Mouse (Mus musculus): Measurements from ENCODE around the gene Usf3.

Gene Usf3

GRCm38 (mm10) chr16:44173155-44173941, at the start of gene Usf3:
TSS of gene Usf3 (plus strand) at chr16:44173246.
- DNase-seq (ENCODE audit: low read depth, low spot score): no peak

DNA sequence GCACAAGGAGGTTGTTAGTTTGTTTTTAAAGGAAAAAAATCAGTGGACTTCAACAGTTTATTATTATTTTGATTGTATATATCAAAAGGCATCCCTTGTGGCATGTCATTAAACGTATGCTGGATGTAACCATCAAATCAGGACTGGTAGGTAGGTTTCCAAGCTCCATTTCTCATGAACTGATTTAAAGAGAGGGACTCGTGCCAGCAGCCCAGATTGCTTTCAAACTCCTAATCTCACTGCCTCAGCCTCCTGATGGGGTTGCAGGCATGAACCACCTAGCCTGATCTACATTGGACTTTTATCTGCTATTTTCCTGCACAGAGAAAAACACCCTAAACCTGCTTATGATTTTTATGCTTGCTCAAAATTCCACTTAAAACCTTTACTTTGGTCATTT, 49.3 kb upstream of the Usf3 start:
- DNase-seq (ENCODE audit: low read depth, low spot score): no peak

DNA sequence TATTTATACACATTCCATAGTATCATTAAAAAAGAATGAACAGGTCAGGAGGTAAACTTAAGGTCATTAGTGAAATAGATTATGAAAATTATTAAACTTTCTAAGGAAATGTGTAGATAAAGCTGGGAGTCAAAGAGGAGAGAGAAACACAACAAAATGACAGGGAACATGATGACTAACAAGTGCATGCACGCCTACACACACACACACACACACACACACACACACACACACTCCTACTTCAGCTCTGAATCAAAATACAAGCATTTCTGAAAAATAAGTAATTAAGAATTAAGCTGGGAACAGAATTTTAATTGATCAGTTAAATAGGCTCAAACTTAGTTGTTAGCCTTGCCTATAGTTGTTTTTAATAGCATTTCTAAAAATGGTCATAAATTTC, 48.3 kb upstream of the Usf3 start:
- no peak for DNase-seq (ENCODE audit: low read depth, low spot score)

GRCm38 (mm10) chr16:44125436-44125835, 47.6 kb upstream of the Usf3 start:
- no peak for DNase-seq (ENCODE audit: low read depth, low spot score)

- no peak for DNase-seq (ENCODE audit: low read depth, low spot score)
These were observed 46.6 kb upstream of the Usf3 start for GRCm38 (mm10) chr16:44126437-44126836.

DNA sequence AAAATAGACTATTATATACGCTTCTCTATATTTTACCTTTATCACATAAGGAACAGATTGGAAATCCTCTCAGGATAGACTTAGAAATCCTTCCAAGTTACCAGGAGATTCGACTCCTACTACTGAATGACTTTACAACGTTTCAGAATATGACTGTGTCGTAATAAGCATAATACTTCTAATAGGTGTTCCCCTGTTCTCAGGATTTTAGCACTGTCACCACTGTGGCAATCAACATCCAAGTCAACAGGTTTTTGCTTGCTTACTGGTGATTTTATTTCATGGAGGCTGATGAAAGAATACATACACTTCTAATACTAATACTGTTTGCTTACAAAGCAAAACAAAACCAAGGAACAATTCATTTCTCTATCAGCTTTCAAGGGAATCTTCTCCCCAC, 40.7 kb upstream of the Usf3 start:
- DNase-seq (ENCODE audit: low read depth, low spot score): no peak

DNA sequence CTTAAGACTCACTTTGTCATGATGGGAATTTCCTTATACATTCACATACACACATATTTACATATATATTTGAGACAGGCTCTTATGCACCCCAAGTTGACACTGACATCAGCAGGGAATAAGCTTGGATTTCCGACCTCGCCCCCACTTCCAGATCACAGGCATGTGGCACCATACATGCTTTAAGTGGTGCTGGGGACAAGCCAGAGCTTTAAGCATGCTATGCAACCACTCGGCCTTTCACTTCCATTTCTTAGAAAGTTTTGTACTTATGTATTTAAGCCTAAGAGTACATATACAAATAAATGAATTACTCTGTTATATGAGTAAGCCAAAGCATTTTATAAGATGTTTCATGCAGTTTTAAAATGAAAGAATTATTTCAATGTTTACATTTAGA, 39.9 kb upstream of the Usf3 start:
- no peak for DNase-seq (ENCODE audit: low read depth, low spot score)

DNA sequence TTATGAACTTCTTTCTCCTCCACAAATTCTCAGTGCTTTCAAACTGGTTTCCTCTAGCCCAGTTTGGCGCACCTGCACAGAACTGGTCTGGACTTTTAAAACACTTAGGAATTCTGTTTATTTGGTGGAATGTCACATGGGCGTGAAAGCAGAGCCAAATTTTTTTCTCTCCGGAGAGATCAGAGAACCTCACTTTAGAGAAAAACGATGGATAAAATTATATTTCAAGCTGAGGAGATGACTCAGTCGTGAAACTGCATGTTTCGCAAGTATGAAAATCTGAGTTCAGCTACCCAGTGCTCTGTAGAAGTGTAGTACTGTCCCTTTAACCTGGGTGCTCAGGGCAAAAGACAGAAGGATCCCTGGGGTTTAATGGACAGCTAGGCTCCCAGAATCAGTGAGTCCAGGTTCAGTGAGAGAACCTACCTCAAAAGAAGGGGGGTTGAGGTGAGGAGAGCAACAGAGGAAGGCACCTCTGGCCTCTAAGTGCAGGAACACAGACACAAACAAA, 36.5 kb upstream of the Usf3 start:
- DNase-seq (ENCODE audit: low read depth, low spot score): no peak

DNA sequence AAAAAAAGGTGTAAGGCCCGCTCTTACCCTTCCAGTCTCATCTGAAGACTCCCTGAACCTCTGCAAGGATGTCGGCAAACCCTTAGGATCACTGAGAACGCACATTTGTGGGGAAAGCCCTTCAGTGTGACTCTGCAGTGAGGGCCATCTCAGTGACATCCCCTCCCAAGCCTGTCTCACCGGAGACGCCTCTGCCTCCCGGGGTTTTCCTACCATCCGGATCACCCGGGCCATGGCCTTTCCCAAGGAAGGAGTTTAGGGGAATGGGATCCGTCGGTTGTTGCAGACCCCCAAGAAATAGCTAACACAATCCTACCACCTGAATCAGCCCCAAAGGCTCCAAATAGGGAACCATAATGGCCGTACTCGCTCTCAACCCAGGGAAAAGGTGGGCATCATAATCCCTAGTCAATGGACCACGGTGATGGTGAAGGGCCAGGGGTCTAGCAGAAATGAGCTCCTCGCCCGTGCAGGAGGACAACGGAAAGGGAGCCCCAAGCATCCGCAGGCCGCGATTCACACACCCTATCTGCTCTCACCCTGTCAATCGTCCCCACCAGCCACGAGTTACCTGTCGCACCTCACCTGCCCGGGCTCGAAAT, 34.6 kb upstream of the Usf3 start:
- DNase-seq (ENCODE audit: low read depth, low spot score): peak; percentile 10

DNA sequence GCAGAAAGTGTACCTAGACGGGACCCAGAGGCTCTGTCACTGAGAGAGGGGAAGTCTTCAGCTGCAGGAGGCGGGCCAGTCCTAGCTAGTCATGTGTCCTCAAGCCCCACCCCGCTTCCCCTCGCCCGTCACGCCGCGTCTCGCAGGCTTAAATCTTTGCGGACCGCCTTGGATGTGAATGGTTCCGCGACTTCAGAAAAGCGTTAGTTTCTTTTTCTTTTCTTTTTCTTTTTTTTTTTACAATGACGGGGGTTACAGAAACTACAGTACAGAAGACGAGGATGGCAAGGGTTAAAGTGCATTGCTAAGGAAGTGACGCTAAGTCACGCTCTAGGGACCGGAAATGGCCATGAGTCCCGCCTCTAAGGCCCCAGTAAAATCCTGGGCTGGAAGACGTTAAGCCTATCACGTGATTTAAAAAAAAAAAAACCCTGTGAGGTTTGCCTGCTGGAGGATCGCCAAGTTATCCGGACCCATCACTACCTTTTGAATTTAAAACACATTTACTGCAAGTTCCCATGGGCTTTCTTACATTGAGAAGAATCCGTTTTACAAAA, 34.0 kb upstream of the Usf3 start:
- peak; percentile 94 for DNase-seq (ENCODE audit: low read depth, low spot score)

DNA sequence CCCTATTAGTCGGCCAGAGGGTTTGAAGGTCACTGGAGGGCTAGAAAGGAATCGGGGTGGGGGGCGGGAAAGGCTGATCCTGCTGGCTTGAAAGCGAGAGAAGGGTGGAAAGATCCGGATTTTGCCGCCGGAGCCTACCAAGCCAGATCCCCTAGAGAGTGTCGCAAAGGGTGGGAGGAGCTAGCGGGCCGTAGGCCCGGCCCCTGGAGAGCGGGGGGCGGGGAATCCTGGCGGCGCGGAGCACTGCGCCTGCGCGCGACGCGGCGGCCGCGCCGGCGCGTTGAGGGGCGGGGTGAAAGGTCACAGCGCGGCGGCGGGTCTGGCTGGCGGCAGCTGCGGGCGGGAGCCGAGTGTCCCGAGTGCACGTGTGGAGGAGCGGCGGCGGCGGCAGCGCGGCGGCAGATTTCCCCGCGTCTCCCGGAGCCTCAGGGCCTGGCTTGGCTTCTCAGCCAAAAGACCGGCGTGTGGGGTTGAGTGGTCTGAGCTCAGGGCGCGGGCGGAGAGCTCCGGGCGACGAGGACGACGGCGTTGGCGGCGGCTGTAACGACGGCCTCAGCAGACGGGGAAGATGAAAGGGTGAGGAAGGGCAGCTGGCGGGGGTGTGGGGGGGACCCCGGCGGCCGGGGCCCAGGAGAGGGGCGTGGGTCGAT, 33.4 kb upstream of the Usf3 start, which contains the start of the genes Atp6v1a and Naa50:
Atp6v1a (minus strand) TSS at position 170 of the 650 bp plus-strand sequence.
Naa50 (plus strand) TSS at position 295 of the 650 bp plus-strand sequence.
- DNase-seq (ENCODE audit: low read depth, low spot score): peak; percentile 94

GRCm38 (mm10) chr16:44140186-44140787, 32.8 kb upstream of the Usf3 start:
- peak; percentile 88 for DNase-seq (ENCODE audit: low read depth, low spot score)

GRCm38 (mm10) chr16:44141483-44141882, 31.6 kb upstream of the Usf3 start:
- DNase-seq (ENCODE audit: low read depth, low spot score): no peak

- no peak for DNase-seq (ENCODE audit: low read depth, low spot score)
These were observed 23.9 kb upstream of the Usf3 start for GRCm38 (mm10) chr16:44149002-44149767.

DNA sequence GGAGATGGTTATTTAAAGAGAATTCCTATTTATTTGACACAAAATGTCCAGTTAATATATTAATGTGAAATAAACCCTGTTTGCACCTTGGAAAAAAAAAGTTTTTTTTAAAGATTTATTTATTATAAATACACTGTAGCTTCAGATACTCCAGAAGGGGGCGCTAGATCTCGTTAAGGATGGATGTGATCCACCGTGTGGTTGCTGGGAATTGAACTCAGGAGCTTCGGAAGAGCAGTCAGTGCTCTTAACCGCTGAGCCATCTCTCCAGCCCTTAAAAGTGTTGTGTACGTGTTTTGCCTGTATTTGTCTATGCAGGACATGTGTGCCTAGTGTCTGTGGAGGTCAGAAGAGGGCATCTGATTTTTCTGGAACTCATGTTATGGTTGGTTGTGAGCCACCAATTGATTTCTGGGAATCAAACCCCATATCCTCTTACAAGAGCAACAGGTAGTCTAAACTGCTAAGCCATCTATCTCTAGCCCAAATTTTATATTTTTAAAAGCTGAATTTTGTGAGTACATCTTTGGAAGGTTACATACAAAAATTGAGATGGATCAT, 18.5 kb upstream of the Usf3 start:
- DNase-seq (ENCODE audit: low read depth, low spot score): peak; percentile 47

- no peak for DNase-seq (ENCODE audit: low read depth, low spot score)
These were observed 13.7 kb upstream of the Usf3 start for GRCm38 (mm10) chr16:44159325-44159724.

- DNase-seq (ENCODE audit: low read depth, low spot score): no peak
These were observed 9.2 kb upstream of the Usf3 start for GRCm38 (mm10) chr16:44163831-44164230.

DNA sequence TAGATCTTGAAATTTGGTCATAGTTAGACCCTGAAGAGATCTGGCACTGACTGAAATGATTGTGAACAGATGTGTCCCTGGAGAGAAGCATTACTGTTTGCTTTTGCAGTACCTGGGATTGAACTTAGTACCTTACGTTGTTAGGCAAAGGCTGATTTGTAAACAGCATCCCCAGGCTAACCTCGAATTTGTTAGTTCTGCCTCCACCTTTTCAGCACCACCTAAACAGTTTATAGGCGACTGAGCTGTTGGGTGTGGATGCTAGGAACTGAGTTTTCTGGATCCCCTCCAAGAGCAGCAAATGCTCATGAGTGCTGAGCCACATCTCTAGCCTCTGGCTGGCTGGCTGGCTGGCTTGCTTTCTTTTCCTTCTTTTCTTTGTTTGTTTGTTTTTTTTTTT, 7.9 kb upstream of the Usf3 start:
- DNase-seq (ENCODE audit: low read depth, low spot score): no peak

- DNase-seq (ENCODE audit: low read depth, low spot score): no peak
These were observed 4.1 kb upstream of the Usf3 start for GRCm38 (mm10) chr16:44168990-44169389.

DNA sequence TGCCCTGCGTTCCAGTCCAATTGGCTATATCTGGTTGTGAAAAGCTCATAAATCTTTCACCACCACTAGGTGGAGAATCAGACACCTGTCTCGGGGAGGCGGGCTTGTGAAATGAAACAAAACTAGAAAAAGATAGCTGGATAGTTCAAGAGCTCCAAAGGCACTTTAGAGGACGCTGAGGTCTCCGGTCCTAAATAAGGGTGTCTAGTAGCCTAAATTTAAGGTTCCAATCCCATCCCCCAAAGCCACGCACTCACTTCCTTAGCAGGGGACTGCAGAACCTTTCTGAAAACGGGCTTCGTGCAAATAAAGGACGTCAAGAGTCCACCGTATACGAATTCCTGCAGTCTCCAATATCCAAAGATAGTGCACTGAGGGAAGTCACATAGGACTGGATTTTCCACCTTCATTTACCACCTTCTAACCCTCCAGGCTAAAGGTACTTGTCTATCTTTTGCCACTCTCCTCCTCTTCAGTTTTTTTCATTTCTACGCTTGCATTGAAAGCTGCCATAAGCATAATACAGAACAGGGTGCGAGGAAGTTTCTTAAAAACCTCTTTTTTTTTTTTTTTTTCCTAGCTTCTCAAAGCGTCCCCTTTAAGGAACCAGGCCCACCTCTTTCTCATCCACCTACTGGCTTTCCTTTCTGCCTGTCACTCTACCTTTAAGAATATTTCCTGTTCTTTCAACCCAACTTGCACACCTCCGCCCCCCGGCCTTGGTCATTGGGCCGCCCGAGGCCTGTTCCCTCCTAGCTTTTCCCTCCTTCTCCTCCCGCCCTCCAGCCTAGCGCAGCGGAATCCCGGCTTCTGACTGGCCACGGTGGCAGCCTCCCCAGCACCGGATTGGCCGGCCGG, 520 bp upstream of the Usf3 start:
- peak; percentile 97 for DNase-seq (ENCODE audit: low read depth, low spot score)
